ENCODE assay signal across 8 mouse cellular contexts in the genomic region with DNA sequence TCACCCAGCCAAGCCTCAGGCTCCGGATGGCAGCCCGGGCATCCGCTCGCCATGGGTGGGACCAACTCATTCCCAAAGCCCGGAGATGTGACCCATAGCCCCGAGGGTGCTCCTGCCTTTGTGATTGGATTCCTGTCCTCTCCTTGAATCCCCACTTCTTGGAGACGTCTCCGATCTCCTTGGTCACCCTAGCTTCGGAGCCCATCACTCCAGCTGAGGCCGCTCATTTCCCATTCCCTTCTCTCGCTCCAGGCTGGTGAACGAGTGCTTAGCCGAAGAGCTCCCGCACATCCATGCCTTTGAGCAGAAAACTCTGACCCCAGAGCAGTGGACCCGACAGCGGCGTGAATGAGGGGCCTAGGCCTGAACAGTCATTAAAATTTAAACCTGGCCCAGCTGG. TPM values are rescaled to one million over a fixed set of nuclear protein-coding genes. Genes with fewer than 3 reads are reported as not detected.
DNase-seq lines count a peak whose midpoint lies in the region; ATAC-seq and TF ChIP-seq lines count a peak whose summit lies in the region.

No protein-coding gene starts in this region.

- H3K9me3 ChIP-seq in kidney, embryonic 16.5 days (ENCODE audit: low read length): no peaks in the 10 kb centered on the region
- H3K9me3 ChIP-seq in hindbrain, embryonic 15.5 days: no peaks in the 10 kb centered on the region
- H3K9me3 ChIP-seq in midbrain, embryonic 16.5 days (replicated peaks; ENCODE audit: control insufficient read depth, low read length, poor library complexity, severe bottlenecking): no peaks in the 10 kb centered on the region

- H3K27me3 ChIP-seq in kidney, embryonic 16.5 days (ENCODE audit: insufficient read depth, low read length): no peaks in the 10 kb centered on the region
- no peaks in the 10 kb centered on the region for H3K27me3 ChIP-seq in hindbrain, embryonic 15.5 days
- H3K27me3 ChIP-seq in midbrain, embryonic 16.5 days (ENCODE audit: control insufficient read depth, insufficient read depth, low read depth, low read length): no peaks in the 10 kb centered on the region

- H3K36me3 ChIP-seq in kidney, embryonic 16.5 days (ENCODE audit: insufficient read depth, low read length): peaks cover 8% of the 10 kb centered on the region; the same call in 1 of the 2 replicates
- H3K36me3 ChIP-seq in hindbrain, embryonic 15.5 days: peaks cover 14% of the 10 kb centered on the region
- H3K36me3 ChIP-seq in midbrain, embryonic 16.5 days (ENCODE audit: control insufficient read depth, insufficient read depth, low read length): peaks cover 26% of the 10 kb centered on the region

- peak; percentile 0; the same call in 1 of the 2 replicates for ATAC-seq in kidney, embryonic 16.5 days (ENCODE audit: low FRiP score, low TSS enrichment)
- no peak for ATAC-seq in hindbrain, embryonic 15.5 days (ENCODE audit: low FRiP score, low read depth)
- no peak for ATAC-seq in midbrain, embryonic 16.5 days

- DNase-seq in kidney, postnatal 36 days: no peak
- DNase-seq in Muller cell, postnatal 12 days (ENCODE audit: inconsistent ontology term): no peak
- no peak for DNase-seq in cerebellum, postnatal 10 days
- no peak for DNase-seq in layer of hippocampus, adult 9-10 months (ENCODE audit: low spot score)

- 2% methylated on average over 17 of the region's 17 CpGs for WGBS in kidney, embryonic 16.5 days
- WGBS in hindbrain, embryonic 15.5 days: 5% methylated on average over 17 of the region's 17 CpGs
- WGBS in midbrain, embryonic 16.5 days: 3% methylated on average over 17 of the region's 17 CpGs

- no peak for TF ChIP-seq CTCF in cortical plate, adult 2 months (IDR thresholded peaks at IDR 0.05; ENCODE audit: extremely low read depth, insufficient read depth, low read length)

- H3K9ac ChIP-seq in kidney, embryonic 16.5 days (replicated peaks; ENCODE audit: low read length): peak overlapping the region; percentile 83
- peak overlapping the region; percentile 85 for H3K9ac ChIP-seq in hindbrain, embryonic 15.5 days
- peak overlapping the region; percentile 86 for H3K9ac ChIP-seq in midbrain, embryonic 16.5 days (ENCODE audit: low read depth, low read length)

- H3K27ac ChIP-seq in kidney, embryonic 16.5 days (ENCODE audit: low read length): no peak overlapping the region
- H3K27ac ChIP-seq in cortical plate, adult 2 months (ENCODE audit: insufficient read depth, low read length): no peak overlapping the region
- peak overlapping the region; percentile 80 for H3K27ac ChIP-seq in hindbrain, embryonic 15.5 days (replicated peaks)
- peak overlapping the region; percentile 77 for H3K27ac ChIP-seq in midbrain, embryonic 16.5 days (ENCODE audit: low read length)

- TF ChIP-seq POLR2A in cortical plate, adult 2 months (IDR thresholded peaks at IDR 0.05; ENCODE audit: extremely low read depth, insufficient read depth, low read length): 0 out of 2 replicates have a peak, but pooled peaks have one; percentile 8

- H3K4me3 ChIP-seq in kidney, embryonic 16.5 days (ENCODE audit: low read length): peak overlapping the region; percentile 87
- peak overlapping the region; percentile 74 for H3K4me3 ChIP-seq in cortical plate, adult 2 months (ENCODE audit: insufficient read depth, low read length)
- peak overlapping the region; percentile 78 for H3K4me3 ChIP-seq in hindbrain, embryonic 15.5 days
- H3K4me3 ChIP-seq in midbrain, embryonic 16.5 days (ENCODE audit: low read depth, low read length): peak overlapping the region; percentile 83

- H3K4me2 ChIP-seq in kidney, embryonic 16.5 days (replicated peaks; ENCODE audit: low read depth, low read length): peak overlapping the region; percentile 91
- H3K4me2 ChIP-seq in hindbrain, embryonic 15.5 days: peak overlapping the region; percentile 90
- H3K4me2 ChIP-seq in midbrain, embryonic 16.5 days (ENCODE audit: low read length): peak overlapping the region; percentile 89

- H3K4me1 ChIP-seq in kidney, embryonic 16.5 days (ENCODE audit: insufficient read depth, low read length): peaks cover 20% of the 10 kb centered on the region
- H3K4me1 ChIP-seq in cortical plate, adult 2 months (ENCODE audit: control insufficient read depth, insufficient read depth, low read length): peaks cover 10% of the 10 kb centered on the region; the same call in 1 of the 2 replicates
- H3K4me1 ChIP-seq in hindbrain, embryonic 15.5 days (replicated peaks): peaks cover 46% of the 10 kb centered on the region
- H3K4me1 ChIP-seq in midbrain, embryonic 16.5 days (ENCODE audit: control insufficient read depth, insufficient read depth, low read length): peaks cover 29% of the 10 kb centered on the region

RNA-seq across cellular contexts. Expression of a gene that starts 0.7 kb away (rescaled TPM):
- 9.5 and 12.3 TPM in 2 replicates for polyA plus RNA-seq in kidney, embryonic 16.5 days (2015; fragmentation: Nextera tagmentation; extraction: Ambion mirVana)
- polyA plus RNA-seq in cortical plate, adult 2 months (2012; rRNA removed): 31.2 and 33.8 TPM in 2 replicates
- 16.2 and 16.7 TPM in 2 replicates for polyA plus RNA-seq in hindbrain, embryonic 15.5 days (2015; fragmentation: Nextera tagmentation; extraction: Ambion mirVana)
- polyA plus RNA-seq in midbrain, embryonic 16.5 days (2015; fragmentation: Nextera tagmentation; extraction: Ambion mirVana): 16.8 and 17.3 TPM in 2 replicates

RNA-seq across cellular contexts. Expression of a gene that starts 1.1 kb away (rescaled TPM):
- polyA plus RNA-seq in kidney, embryonic 16.5 days (2015; fragmentation: Nextera tagmentation; extraction: Ambion mirVana): 119 and 122 TPM in 2 replicates
- polyA plus RNA-seq in cortical plate, adult 2 months (2012; rRNA removed): 51.2 and 55.8 TPM in 2 replicates
- 139 and 143 TPM in 2 replicates for polyA plus RNA-seq in hindbrain, embryonic 15.5 days (2015; fragmentation: Nextera tagmentation; extraction: Ambion mirVana)
- 113 and 120 TPM in 2 replicates for polyA plus RNA-seq in midbrain, embryonic 16.5 days (2015; fragmentation: Nextera tagmentation; extraction: Ambion mirVana)

RNA-seq across cellular contexts. Expression of a gene that starts 11.3 kb away (rescaled TPM):
- polyA plus RNA-seq in kidney, embryonic 16.5 days (2015; fragmentation: Nextera tagmentation; extraction: Ambion mirVana): 17.5 and 19.7 TPM in 2 replicates
- polyA plus RNA-seq in cortical plate, adult 2 months (2012; rRNA removed): 204 and 218 TPM in 2 replicates
- 104 and 108 TPM in 2 replicates for polyA plus RNA-seq in hindbrain, embryonic 15.5 days (2015; fragmentation: Nextera tagmentation; extraction: Ambion mirVana)
- 114 and 122 TPM in 2 replicates for polyA plus RNA-seq in midbrain, embryonic 16.5 days (2015; fragmentation: Nextera tagmentation; extraction: Ambion mirVana)

RNA-seq across cellular contexts. Expression of a gene that starts 20.1 kb away (rescaled TPM):
- 9.1 and 9.4 TPM in 2 replicates for polyA plus RNA-seq in kidney, embryonic 16.5 days (2015; fragmentation: Nextera tagmentation; extraction: Ambion mirVana)
- 14.1 and 16.5 TPM in 2 replicates for polyA plus RNA-seq in cortical plate, adult 2 months (2012; rRNA removed)
- 7.3 and 10.5 TPM in 2 replicates for polyA plus RNA-seq in hindbrain, embryonic 15.5 days (2015; fragmentation: Nextera tagmentation; extraction: Ambion mirVana)
- 7.6 and 8.5 TPM in 2 replicates for polyA plus RNA-seq in midbrain, embryonic 16.5 days (2015; fragmentation: Nextera tagmentation; extraction: Ambion mirVana)

RNA-seq across cellular contexts. Expression of a gene that starts 47.2 kb away (rescaled TPM):
- 50.7 and 57.2 TPM in 2 replicates for polyA plus RNA-seq in kidney, embryonic 16.5 days (2015; fragmentation: Nextera tagmentation; extraction: Ambion mirVana)
- 38.1 and 43.4 TPM in 2 replicates for polyA plus RNA-seq in cortical plate, adult 2 months (2012; rRNA removed)
- 58.7 and 61.0 TPM in 2 replicates for polyA plus RNA-seq in hindbrain, embryonic 15.5 days (2015; fragmentation: Nextera tagmentation; extraction: Ambion mirVana)
- 50.1 and 56.9 TPM in 2 replicates for polyA plus RNA-seq in midbrain, embryonic 16.5 days (2015; fragmentation: Nextera tagmentation; extraction: Ambion mirVana)

Comparison
In these comparisons a context has a peak if more than half of its experiments do, and no peak if none do; other contexts are left out.
1. H3K27ac ChIP-seq: peak in hindbrain, embryonic 15.5 days (single experiment) and midbrain, embryonic 16.5 days (single experiment); none in kidney, embryonic 16.5 days (single experiment) and cortical plate, adult 2 months (single experiment).
2. Peak in every context shown above with its lines, with median percentiles within 50 percentile points of each other: H3K4me2 ChIP-seq, H3K4me3 ChIP-seq and H3K9ac ChIP-seq.